Mouse (Mus musculus) spleen, embryonic (tissue): ENCODE measurements around the gene Zap70.

Experiments used
- CTCF ChIA-PET: fragments of 350-600 bp; sonication (Branson Sonifier 250); formaldehyde crosslinking; loops from one replicate; lab custom pipeline; 2022; lab: Charles Lee

The Zap70 gene

DNA sequence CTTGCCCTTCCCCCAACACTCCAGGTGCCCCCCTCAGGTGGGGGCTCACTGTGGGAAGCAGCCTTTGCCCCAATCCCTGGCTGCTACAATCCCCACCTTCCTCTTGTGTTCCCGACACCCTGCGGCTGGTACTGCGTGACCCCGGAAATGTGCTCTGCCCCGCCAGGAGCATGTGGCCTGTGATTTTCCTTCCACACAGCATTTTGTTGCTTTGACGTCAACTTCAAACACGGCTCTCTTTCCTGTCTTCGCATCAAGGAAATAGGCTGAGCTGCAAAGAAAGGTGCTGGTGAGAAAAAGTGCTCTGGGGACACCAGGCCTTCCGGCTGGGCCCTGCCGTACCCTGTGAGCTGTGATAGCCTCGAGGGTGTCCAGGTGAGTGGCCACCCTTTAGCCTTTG, at the start of gene Zap70:
TSS of gene Zap70 (plus strand) at position 231 of the 400 bp plus-strand sequence.
- CTCF ChIA-PET: no interaction called here

DNA sequence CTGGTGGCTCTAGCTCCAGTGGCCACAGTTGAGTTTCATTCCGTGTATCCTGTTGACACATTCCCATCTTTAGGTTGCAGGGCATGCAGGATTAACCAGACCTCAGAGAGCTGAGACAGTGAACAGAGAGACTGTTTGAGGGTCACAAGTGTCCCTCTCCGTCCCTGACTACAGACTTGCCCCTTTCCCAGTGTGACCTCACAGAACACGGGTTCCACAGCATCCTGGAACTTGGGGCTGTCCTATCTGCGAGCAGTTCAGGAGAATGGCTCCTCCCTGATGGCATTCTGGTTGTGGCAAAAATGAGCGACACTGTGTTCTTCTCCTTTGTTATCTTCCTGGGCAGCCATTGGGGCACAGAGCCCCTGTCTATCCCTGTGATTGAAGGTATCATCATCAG, 47.3 kb upstream of the Zap70 start, which contains the start of gene Actr1b:
TSS of gene Actr1b (minus strand) at position 112 of the 400 bp plus-strand sequence.
- CTCF ChIA-PET: no interaction called here

DNA sequence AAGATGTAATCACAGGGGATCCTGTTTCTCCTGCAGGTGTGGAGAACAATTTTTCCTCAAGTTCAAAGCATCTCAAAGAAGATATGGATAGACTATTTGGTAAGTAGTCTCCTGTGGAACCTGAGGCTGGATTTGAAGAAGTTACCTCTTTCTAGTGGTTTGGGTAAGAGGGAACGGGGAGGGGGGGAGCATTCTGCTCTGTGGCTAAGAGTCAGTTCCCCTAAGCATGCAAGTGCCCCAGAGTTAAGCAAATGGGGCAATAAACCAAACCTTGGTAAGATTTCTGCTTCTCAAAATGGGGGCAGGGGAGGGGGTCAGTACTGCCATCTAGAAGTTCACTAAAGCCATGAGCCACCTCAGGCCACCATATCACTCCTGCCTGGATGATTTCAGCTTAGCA, 42.8 kb upstream of the Zap70 start:
- CTCF ChIA-PET: no interaction called here

DNA sequence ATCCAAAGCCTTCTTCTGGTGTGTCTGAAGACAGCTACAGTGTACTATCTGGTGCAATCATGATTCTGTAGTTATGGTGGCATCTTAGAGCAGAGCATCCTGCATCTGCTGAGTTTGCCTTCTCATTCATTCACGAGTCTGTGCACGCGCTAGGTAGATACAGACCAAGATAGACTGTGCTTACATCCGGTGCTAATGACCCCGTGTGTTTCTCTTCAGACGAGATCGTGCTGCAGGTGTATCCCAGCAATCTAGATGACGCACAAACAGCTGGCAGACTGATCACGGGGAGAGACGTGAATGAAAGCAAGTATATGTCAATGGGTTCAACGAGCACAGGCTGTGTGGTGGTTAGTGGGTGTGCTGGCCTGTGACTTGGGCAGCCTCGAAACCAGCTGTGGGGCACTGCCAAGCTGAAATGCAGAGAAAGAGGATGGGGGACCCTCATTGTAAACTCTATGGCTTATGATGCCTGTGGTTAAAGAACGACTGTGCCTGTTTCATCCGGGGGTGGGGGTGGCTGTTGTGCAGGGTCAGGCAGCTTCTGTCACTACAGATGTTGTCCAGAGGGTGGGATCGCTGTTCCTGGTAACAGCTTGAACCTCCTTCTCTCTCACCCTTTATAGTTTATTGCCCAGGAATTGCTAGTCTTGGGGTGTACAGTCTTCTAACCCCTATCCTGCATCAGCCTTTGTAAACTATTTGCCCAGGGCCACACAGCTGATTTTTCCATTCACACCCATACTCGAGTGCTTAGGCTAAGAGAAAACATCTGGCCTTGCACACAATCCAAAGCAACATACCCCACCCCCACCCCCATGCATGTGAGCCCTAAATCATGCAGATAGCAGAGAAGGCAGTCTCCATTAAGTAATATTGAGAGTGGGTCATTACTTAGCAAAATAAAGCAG, 38.2 kb upstream of the Zap70 start:
- CTCF ChIA-PET: no interaction called here

DNA sequence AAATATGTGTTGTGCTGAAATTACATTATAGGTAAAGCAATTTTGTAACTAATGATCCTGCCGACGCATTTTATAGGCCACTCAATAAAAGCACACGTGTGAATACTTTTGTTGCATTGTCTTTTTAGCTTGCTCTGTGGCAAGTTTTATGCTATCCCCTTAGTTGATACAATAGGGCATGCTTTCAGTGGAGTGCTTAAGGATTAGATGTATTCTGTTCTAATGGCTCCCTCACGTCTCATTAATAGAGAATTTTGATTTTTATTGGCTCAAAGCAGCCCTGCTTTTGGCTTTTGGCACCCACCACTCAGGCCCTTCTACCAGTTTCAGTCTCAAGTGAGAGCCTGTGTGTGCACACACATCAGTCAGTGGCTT, 37.6 kb upstream of the Zap70 start:
- CTCF ChIA-PET: no interaction called here

DNA sequence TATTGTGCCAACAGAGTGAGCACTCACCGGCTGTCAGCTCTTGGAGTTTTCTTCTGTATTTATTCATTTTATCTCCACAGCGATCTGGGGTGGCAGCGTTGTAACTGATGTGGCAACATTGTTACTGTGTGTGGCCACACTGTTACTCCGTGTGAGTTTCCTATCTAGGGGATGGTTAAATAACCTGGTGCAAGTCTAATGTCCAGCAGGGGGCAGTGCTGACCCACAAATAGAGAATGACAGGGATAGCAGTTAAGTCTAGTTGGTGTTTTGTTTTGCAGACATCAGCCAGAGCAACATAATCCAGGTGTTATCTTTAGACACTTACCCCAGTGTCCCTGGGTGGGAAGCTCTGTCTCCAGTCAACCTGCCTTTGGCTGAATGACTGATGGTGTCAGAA, 24.3 kb upstream of the Zap70 start:
- CTCF ChIA-PET: interaction anchor here (0.6 kb wide), 1 partner anchor 512 kb away, joined by 3 read pairs; no protein-coding TSS in a partner anchor

DNA sequence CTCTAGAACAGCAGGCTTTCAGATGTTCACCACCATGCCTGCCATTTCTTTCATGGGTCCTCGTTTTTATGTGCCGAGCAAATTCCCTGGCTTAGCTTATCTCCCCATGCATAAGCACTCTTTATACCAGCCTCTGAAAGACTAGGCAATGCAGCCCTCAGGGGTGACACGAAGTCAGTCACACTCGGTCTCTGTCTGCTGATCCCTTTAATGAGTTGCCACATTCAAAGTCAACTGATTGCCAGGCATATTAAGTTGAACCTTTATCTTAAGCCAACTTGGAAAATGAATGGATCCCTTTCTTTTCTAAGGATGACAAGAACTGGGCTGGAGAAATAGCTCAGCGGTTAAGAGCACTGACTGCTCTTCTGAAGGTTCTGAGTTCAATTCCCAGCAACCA, 22.4 kb upstream of the Zap70 start:
- CTCF ChIA-PET: no interaction called here

DNA sequence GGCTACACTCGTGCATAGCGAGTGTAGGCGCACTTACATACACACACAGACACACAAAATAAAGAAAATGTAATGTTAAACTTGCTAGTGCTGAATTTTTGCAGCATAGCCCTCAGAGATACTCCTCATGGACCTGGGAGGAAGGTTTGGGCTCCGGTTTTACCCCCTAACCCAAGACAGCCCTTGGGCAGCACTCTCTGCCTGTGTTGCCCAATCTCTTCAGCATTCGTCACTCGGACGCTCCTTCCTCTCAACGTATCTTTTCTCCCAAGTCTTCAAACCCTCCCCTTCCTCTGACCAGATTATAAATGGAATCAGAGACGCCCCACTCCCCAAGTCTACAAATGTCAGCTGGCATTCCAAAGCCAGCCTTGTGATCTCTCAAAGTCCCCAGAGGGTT, 18.6 kb upstream of the Zap70 start:
- CTCF ChIA-PET: no interaction called here

DNA sequence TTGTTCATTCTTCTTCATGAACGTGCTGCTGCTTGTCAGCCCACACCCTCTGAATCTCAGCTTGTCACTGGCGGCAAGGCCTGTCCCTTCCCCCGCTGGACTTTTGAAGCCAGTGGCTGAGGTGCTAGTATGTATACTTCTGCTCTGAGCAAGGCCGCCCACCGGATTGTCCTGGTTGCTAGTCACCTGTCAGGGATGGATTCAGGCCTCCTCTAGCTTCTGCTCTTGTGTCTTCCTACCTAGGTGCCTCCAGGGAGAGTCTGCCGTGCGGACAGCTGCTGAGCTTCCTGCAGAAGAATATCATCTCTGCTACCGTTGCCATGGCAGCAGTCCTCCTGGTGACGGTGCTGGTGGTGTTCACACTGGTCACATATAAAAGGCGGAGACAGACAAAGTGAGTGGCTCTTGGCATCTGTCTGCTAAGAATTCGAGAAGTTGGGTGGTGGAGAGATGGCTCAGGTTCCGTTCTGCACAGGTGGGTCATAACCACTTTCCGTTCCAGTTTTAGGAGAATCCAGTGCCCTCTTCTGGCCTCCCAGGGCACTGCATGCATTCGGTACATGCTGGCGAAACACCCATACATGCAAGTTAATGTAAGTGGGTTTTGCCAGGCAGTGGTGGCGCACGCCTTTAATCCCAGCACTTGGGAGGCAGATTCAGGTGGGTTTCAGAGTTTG, 17.2 kb upstream of the Zap70 start:
- CTCF ChIA-PET: no interaction called here

DNA sequence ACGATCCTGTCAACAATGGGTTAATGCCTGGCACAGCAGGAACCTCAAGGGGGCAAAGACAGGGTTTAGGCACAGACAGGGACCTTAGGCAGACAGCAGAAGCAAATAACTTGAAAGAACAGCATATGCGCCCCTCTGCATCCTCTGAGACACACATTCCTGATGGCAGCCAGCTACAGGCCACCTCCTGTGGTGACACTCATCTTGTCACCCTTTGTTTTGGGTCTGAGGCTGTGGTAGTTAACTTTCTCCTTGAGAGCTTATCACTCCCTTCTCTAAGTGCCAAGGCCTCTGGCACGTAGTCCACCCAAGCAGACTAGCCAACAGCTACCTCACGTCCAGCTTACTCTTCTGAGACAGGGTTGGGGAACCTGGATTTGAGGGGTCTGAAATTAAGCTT, 15.9 kb upstream of the Zap70 start:
- CTCF ChIA-PET: no interaction called here

DNA sequence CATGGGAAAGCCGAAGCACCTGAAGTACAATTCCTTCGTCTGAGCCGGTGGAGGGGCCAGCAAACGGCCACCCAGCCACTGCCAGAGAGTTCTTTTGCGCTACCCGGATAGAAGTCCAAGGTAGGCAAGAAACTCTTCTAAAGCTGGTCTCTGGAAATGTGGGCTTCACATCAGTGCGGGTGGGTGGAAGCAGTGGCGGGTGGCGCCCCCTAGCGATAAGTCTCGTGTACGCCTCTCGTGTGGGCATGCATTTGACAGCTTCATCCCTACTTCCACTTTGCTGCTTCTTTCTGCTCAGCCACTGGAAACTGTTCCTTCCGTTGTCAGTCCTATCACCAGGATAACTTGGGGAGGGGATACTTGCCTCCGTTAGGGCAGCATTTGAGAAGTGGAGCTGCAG, 15.1 kb upstream of the Zap70 start:
- CTCF ChIA-PET: no interaction called here

DNA sequence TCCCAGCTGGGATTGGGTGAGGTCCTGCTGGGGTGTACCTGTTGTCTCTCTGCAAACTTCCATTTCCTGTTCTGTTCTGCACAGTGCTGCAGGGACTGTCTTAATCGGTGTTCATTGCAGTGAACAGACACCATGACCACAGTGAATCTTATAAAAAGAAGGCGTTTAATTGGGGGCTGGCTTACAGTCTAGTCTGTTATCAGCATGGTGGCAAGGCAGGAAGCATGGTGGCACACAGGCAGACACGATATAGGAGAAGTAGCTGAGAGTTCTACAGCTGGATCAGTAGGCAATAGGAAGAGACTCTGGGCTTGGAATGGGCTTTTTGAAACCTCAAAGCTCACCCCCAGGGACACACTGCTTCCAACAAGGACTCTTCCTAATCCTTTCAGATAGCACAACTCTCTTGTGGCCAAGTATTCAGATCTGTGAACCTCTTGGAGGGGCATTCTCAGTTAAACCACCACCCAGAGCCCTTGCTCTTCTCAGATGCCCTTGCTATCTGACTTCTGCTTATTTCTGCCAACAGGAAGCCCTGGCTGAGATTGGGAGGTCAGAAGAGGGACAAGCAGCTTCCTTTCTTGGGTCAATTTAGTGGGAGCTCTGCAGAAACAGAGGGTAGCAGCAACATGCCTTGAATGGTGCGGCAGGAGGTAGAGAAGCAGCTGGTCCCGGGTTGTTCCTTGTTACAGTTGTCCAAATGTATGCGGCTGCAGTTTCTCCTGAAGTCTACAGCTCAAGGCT, 7.5 kb upstream of the Zap70 start:
- CTCF ChIA-PET: no interaction called here

DNA sequence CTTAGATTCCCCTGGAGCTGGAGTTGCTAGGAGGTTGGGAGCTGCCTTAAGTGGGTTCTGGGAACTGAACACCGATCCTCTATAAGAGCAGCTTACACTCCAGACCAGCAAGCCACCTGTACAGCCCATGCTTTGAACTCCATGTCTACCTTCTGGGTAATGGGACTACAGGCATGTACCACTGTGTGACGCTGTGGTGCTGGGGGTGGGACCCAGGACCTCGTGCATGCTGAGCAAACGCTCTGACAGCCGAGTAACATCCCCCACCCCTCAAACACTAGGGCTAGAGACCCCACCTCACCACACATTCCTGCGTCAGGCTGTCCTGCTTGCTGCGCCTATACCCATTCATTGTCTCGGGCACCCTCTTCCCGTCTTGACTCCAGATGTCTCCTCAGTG, 3.0 kb upstream of the Zap70 start:
- CTCF ChIA-PET: no interaction called here

DNA sequence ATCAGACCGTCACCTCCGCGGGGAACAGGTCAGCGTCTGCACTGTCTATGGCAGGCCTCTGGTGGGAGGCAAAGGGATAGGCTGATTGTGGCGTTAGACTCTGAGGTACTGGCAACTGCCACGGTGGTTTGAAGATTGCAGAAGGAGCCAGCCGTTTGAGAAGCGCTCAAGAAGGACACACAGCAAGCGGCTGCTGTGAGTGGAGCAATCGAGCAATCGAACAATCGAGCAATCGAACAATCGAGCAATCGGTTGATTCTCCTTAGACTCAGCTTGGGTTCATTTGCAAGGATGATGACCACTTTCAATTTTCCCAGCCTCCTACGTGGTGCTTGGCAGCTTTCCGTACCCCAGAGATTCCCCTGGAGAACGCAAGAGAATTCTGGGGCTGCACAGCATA, 2.5 kb upstream of the Zap70 start:
- CTCF ChIA-PET: no interaction called here

DNA sequence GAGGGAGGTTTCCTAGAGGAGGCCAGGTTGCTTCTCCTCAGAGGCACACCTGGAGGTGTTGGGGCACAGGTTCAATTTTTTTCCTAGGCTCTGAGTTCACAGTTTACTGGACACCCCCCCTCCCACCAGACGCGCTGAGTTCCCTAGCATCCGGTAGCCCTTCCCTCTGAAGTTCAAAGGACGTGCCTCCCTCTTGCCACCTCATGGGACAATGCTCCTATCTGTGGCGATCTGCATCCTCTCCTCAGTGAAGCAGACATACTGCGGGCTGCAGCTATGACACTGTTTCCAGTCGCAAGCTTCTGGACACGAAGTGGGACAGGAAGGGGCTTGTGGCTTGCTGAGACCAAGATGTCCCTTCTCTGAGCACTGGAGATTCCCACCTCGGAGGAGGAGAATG, 1.2 kb upstream of the Zap70 start:
- CTCF ChIA-PET: no interaction called here

DNA sequence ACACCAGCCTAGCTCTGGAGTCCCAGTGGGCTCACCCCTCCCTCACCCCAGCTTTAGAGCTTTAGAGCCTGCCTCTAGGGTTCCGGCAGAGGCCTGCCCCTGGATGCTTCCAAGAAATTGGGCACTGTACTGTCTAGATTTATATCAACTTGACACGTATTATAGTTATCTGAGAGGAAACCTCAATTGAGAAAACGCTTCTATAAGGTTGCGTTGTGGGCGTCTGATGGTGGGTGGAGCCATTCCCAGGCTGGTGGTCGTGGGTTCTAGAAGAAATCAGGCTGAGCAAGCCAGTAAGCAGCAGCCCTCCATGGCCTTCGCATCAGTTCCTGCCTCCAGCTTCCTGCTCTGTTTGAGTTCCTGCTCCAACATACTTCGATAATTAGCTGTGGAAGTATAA, 537 bp upstream of the Zap70 start:
- CTCF ChIA-PET: no interaction called here

DNA sequence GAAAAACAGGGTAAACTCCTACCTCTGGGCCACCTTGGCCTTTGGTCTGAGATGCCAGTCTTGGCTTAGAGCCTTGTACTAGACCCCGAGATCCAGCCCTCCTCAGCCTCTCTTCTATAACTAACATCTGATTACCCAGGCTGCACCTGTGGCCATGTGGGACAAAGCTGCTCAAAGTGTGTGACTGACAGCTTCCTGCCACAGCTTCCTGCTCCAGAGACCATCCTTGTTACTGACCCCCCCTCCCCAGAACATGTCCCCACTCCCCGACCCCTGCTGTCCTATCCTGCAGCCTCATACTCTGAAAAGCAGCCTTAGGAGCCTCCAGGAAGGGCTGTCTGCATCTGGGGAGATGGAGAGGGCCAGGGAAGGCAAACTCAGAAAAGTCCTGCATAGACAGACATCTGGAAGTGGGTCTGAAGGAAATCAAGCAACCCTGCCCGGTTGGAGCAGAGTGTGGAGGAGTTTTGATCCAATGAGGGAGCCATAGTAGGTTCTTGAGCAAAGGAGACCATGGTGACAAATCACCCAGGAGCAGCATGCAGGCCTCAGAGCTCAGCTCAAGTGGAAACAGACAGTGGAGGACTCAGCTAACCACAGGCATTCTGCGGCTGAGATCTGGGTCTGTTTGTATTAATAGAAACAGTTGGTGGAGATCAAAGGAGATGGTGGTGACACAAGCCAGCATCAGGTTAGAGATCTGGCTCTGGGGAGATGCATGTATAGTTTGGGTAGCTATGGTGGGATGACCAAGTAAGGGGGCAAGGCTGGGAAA, 5.0 kb downstream of the Zap70 start:
- CTCF ChIA-PET: interaction anchor here (0.6 kb wide), 1 partner anchor 503 kb away, joined by 3 read pairs; no protein-coding TSS in a partner anchor

DNA sequence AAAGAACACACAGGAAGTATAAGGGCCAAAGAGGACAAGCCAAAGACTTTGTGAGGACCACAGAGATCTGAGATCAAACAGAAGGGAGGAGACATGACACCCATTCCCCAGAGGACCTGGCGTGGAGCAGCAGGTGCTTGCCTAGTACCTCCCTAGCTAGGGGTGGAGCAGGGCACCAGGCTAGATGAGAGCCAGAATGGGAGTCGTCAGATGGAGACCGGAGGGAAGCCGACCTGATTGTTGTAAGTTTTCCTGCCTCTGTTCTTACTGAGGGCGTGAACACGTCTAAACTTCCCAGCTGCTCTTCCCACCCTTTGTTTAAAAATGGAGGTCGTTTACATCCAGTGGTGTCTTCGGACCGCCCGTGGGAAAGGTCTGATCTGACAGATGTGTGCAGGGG, 5.7 kb downstream of the Zap70 start:
- CTCF ChIA-PET: interaction anchor here (0.6 kb wide), 1 partner anchor 502 kb away, joined by 3 read pairs; no protein-coding TSS in a partner anchor

DNA sequence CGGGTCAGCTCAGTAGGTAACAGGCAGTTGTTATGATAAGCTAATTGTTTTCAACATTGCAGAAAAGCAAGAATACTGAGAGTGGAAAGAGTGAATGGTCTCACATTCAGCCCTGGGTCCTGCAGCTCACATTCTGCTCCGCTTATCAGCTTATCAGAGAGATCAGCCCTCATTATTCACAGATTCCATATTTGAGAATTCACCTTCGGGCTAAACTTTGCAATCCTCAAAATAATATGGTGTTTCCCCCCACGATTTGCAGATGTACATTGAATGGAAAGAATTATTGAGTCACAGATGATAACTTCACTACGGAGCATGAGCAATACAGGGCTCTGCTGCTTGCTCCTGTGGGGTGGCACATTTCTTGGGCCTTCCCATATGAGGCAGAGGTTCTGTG, 7.2 kb downstream of the Zap70 start:
- CTCF ChIA-PET: no interaction called here

DNA sequence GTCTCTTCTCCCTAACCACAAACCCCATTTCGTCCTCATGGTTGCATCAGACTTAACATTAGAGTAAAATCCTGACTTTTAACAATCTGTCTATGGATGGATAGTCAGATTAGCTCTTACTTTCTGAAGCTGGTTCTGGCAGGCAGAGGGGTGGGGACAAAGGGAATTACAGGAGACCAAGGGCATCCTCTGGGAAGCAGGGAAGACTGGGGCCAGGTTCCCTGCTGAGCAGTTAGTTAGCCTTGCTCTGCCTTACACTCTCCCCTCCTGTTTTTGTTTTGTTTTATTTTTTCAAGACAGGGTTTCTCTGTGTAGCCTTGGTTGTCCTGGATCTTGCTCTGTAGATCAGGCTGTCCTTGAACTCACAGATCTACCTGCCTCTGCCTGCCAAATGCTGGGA, 8.4 kb downstream of the Zap70 start:
- CTCF ChIA-PET: no interaction called here

DNA sequence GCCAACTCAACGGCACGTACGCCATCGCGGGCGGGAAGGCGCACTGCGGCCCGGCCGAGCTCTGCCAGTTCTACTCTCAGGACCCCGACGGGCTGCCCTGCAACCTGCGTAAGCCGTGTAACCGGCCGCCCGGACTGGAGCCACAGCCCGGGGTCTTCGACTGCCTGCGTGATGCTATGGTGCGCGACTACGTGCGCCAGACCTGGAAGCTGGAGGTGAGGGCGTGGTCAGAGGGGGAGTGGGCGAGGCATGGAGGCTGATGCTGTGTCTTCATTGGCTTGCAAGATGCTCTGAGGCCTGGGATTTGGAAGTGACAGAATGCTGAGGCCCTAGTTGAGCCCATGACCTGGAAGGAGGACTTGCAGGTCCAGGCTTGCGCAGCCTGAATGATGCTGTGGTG, 9.4 kb downstream of the Zap70 start:
- CTCF ChIA-PET: no interaction called here
